Mouse (Mus musculus) induced T-regulatory cell, adult 2 months (primary cell): ENCODE measurements around the gene Cabp4.

Experiments
- DNase-seq: peaks from one replicate; pipeline ENCODE4 v3.0.0-alpha.2; 2012; ENCODE audit warnings: low read depth

Cabp4 gene

DNA sequence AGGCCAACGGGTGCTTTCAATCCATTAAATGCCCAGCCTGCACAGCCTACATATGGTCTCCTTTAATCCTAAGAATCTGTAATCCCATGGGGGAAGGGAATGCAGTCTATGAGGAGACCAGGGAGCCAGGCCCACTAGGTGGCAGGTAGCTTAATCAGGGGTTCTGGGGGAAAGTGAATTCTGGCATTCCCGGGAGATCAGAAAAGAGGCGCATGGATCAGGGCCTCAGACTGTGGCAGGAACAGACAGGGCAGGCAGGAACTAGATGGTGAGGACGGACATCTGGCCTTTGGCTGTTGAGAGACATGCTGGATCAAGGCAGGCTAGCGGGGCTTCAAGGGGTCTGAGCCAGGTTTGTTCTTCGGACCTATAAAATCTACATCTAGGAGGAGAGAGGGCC, 42.4 kb downstream of the Cabp4 start:
- DNase-seq: no peak

DNA sequence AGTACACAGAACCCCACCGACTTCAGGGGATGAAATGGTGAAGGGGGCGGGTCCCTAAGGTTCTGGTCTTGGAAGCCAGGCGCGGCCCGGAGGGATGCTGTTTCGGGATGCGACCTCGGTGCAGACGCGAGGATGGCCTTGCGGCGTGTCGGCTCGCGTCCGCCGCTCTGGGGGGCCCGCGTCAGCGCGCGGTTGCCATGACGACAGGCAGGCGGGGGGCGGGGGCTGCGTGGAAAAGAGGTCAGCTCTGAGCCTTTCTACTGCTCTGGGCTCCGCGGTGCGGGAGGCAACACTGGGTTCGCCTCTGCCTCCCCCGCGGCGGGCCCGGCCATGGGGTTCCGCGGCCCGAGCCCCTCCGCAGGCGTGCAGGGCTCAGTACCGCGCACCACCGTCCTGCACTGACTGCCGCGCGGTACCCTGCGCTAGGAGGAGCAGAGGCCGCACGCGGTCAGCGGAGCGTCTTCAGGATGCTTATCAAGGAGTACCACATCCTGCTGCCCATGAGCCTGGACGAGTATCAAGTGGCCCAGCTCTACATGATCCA, 43.0 kb downstream of the Cabp4 start:
- DNase-seq: peak; percentile 76

GRCm38 (mm10) chr19:4099837-4100717, 43.8 kb downstream of the Cabp4 start, which contains the start of gene Pitpnm1:
Gene Pitpnm1 (plus strand): TSS chr19:4099998.
- peak; percentile 87 for DNase-seq

DNA sequence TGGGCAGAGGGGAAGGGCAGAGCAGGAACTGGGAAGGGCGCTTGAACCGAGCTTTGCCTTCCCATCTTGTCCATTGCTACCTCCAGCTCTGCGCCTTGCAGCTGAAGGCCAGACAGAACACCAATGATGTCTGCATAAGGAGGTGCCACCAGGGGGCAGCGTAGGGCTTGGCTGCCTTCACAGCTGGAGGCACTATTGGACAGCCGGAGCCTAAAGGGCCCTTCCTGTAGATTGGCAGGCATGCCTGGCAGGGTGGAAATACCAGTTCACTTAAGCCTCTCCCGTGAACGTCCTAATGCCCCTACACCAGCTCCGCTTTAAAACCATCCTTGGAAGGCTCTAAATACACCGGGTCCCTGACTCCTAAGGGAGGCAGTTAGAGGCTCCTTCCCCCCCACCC, 44.8 kb downstream of the Cabp4 start:
- DNase-seq: peak; percentile 97

- peak; percentile 45 for DNase-seq
Observed at GRCm38 (mm10) chr19:4098426-4098825, 45.4 kb downstream of the Cabp4 start.

GRCm38 (mm10) chr19:4097441-4097825, 46.4 kb downstream of the Cabp4 start:
- peak; percentile 92 for DNase-seq

DNA sequence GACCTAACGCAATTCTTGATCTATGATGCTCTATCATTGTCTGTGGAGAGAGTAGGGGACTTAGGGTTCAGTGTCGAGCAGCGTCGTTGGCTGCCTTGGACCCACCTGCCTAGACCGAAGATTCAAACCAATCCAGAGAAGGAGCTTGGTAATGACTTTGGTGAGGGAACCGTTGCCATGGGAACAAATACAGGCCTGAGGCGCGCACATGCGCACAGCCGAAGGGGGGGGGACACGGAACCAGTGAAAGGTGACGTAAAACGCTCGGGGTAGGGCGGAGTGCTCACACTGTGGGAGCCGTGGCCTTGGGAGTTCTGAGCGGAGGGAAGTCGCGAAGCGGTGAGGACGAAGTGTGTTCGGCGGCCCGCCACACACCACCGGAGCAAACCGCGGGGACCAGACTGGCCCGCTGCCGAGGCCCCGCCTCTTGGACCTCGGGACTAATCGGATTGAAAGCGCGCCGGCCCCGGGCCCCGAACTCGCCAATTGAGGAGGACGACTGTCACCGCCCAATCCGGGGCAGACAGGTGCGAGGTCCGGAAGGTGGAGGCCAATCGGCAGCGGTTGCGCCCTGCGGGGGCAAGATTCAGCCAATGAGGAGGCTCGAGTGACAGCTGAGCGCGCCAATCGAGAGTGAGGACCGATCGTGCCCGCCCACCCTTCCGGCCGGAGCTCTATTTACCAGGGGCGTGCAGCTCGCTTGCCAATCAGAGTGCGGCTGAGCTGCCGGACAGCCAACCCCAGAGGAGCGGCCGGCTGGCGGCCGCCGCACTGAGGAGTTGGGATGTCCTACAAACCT, 47.0 kb downstream of the Cabp4 start, which contains the start of gene Cdk2ap2:
Cdk2ap2 (plus strand) TSS at position 541 of the 799 bp plus-strand sequence.
- peak; percentile 99 for DNase-seq

DNA sequence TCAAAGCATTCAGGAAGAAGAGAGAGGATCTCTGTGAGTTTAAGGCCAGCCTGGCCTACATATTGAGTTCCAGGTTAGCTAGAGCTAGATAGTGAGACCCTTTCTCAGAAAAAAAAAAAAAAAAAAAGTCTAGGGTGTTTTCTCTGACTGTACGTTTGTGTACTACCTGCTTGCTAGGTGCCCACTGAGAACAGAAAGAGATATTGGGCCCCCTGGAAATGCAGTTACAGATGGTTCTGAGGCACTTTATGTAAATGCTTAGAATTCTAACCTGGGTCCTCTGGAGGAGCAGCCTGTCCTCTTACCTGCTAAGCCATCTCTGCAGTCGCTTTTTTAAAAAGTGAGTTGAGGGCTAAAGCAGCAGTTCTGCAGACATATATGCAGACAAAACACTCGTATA, 48.0 kb downstream of the Cabp4 start:
- DNase-seq: no peak

GRCm38 (mm10) chr19:4094774-4095303, 49.0 kb downstream of the Cabp4 start:
- DNase-seq: no peak

DNA sequence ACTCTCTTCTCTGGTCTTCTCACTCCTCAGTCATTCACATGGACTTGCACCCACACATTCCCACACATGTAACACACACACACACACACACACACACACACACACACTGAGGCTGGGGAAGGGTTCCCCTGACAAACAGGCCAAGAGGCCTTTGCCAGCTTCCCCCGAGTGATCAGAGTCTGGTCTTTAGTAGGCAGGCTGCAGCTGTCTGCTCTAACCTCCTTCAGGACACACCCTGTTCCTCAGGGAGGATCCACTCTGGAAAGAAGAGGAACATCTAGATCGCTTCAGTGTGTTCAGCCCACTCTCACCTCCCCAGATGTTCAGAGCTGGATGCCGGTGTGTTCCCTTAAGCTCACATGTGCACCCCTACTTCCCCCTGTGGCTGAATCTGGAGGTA, 49.5 kb downstream of the Cabp4 start:
- DNase-seq: peak; percentile 32

DNA sequence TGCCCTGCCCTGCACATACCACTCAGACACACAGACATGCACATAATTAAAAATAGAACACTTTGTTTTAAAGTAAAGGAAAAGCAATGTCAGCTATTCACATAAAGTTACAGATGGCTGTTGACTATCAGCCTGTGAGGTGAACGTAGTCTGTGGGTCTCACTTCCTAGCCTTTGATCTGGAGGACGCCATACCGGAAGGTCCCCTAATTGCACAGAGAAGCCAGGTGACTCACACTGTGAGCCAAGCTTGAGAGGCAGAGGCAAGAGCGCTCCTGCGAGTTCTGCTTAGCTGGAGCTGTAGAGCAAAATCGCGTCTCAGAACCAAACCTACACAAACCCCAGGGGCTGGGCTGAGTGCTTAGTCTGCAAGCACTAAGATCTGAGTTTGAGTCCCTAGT, 50.1 kb downstream of the Cabp4 start:
- DNase-seq: peak; percentile 82

GRCm38 (mm10) chr19:4092750-4093149, 51.1 kb downstream of the Cabp4 start:
- DNase-seq: no peak

DNA sequence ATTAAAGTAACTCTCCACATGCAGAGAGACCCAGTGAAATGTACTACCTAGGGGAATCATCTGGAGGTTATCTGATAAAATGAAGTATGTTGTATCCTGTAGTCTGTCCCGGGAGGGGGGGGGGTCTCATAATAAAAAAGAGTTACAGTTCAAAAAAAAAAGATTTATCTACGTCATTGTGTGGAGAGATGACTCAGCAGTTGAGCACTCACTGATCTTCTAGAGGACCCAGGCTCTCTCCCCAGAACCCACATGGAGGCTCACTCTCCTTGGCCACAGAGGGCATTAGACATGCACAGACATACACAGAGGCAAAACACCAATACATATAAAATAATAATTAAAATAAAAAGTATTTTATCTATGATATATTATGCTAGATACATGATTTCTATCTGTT, 52.5 kb downstream of the Cabp4 start:
- no peak for DNase-seq

GRCm38 (mm10) chr19:4090446-4090845, 53.4 kb downstream of the Cabp4 start:
- no peak for DNase-seq

DNA sequence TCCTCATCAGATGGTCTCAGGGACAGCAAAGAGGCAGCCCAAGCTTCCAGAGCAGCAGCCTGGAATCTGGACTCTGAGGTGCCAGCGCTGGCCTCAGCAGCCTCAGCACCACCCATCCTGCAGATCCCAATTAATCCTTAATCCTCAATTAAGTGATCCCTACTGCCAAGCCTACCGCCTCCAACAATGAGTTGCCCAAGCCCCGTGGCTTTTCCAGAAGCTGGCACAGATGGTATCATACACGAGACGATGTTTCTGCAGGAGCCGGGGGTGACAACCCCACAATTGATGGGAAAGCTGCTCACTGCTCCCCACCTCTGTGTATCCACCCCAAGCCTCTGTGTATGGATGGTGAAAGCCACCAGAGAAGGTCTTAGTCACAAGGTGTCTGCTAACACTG, 54.7 kb downstream of the Cabp4 start:
- no peak for DNase-seq

- no peak for DNase-seq
Observed at GRCm38 (mm10) chr19:4088146-4088545, 55.7 kb downstream of the Cabp4 start.

DNA sequence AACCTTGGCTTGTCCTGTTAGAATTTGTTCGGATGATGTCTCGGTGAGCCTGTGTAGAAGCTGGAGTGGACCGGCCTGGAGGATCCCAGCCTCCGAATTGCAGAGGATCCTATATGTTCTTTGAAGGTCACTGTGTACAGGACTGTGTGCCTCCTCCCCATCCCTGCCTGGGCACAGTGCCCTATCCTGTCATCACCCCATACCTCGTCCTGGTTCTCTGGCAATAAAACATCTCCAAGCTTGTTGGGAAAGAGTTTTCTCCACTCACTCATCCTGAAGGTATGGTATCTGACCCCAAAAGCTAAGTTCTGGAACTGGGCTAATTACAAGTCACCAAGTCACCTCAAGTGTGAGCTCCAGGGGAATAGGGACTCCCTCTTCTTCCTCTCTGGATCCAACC, 56.7 kb downstream of the Cabp4 start:
- no peak for DNase-seq

DNA sequence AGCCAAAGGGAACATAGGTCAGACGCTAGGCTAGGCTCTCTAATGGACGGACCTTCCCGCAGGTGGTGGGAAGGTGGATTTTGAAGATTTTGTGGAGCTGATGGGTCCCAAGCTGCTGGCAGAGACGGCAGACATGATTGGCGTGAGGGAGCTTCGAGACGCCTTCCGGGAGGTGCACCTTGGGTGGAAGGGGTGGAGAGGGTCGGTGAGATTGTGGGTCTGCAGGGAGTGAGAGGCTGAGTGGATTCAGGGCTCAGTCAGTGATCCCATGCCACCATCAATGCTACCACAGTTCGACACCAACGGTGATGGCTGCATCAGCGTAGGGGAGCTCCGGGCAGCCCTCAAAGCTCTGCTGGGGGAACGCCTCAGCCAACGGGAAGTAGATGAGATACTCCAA, 57.7 kb downstream of the Cabp4 start:
- no peak for DNase-seq
